Mouse (Mus musculus): ENCODE results near the gene Sult2b1.

Gene Sult2b1

GRCm38 (mm10) chr7:45784524-45785372 is at the start of gene Sult2b1:
Gene Sult2b1, minus strand, starts transcription at chr7:45784669.
- peak; percentile 46 for DNase-seq (ENCODE audit: low read depth, low spot score)

DNA sequence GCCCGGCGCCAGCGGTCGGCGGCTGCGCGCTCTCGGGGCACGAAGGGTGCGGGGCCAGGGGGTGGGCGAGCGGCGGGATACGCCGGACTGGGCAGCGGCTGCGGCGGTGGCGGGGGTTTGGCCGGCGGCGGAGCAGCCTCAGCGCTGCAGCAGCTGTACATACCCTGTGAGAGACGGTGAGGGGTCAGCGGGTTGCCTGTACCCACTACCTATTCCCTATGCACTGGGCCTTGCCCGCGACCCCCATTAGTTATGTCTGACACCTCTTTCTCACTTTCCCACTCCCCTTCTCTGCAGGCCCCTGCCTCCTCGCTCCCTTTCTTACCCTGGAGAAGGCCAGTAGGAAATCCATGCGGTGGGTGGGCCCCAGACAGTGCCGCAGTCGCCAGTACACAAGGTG is 49.5 kb upstream of the Sult2b1 start:
- DNase-seq (ENCODE audit: low read depth, low spot score) = no peak

DNA sequence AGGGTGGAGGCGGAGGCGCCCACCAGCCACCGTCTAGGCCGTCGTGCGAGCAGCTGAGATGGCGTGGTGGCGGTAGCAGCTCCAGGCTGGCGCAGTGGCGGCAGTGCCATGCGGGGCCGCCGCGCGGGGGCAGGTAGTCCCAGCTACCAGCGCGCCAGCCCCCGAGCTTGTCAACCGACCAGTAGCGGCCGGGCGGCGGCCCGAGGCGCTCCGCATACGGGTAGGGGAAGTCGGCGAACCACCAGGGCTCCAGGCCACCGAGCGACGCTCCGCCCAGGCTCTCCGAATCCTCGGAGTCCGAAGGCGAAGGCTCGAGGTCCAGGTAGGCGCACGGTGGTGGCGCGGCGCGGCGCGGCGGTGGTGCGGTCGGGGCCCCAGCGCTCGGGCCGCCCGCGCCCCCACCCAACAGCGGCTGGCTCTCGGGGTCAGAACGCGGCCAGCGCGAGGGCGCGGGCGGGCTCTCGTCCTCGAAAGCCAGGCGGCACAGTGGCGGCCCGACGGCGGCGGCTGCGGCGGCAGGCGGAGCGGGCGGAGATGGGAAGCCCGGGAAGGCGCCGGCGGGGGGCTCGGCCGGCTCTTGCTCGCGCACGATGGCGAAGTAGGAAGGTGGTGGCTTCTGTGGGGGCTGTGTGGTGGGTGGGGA is 48.8 kb upstream of the Sult2b1 start:
- DNase-seq (ENCODE audit: low read depth, low spot score) = peak; percentile 34

DNA sequence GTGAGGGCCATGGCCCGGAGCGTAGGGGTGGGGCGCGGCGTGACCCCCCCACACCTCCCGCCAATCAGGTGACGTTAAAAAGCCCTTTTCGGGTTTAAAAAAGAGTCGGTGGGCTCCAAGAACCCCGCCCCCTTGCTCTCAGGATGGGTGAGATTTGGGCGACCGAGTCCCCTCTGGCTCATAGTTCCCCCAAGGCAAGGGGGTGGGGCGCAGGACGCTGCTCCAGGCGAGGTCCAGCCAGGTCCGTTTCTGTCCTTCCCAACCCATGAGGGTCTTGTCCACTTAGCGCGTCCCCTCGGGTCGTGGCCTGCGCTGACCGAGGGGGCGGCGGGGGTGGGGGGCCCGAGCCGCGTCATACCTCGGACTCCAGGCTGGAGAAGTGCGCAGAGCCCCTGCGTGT is 48.0 kb upstream of the Sult2b1 start:
- no peak for DNase-seq (ENCODE audit: low read depth, low spot score)

- DNase-seq (ENCODE audit: low read depth, low spot score) = no peak
Observed at GRCm38 (mm10) chr7:45831128-45831525, 46.7 kb upstream of the Sult2b1 start.

DNA sequence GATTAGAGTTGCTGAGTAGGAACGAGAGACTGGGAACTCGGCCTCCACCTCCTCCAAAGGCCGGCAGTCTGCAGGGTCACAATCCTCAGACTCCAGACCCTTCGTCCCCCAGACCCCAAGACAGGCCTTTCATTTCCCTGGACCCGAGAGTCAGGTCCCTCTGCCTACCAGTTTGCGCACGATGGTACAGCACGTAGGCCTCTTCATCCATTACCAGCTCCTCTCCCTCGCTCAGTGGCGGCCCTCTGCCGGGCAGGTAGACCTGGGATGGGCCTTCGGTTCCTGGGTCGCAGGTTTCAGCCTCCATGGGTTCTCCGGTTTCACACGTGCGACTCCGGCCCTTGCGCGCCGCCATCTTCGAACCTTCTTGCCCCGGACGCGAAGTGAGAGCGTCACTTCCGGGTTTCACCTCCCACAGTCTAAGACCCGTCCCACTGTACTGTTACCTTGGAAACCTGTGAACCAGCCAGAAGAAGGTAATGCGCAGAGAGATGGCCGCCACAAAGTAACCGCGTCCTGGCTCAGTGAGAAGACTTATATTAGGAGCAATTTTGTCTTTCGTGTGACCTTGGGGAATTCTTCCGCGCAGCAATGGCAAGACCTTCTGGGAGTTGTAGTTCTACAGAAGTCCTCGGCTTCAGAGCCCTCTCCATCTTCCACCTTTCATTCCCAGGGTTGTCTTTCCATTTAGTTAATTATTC is 46.1 kb upstream of the Sult2b1 start, which contains the start of gene Grwd1:
TSS of gene Grwd1 (minus strand) at position 518 of the 701 bp plus-strand sequence.
- peak; percentile 95 for DNase-seq (ENCODE audit: low read depth, low spot score)

GRCm38 (mm10) chr7:45826631-45827030 is 42.2 kb upstream of the Sult2b1 start:
- DNase-seq (ENCODE audit: low read depth, low spot score) = no peak

DNA sequence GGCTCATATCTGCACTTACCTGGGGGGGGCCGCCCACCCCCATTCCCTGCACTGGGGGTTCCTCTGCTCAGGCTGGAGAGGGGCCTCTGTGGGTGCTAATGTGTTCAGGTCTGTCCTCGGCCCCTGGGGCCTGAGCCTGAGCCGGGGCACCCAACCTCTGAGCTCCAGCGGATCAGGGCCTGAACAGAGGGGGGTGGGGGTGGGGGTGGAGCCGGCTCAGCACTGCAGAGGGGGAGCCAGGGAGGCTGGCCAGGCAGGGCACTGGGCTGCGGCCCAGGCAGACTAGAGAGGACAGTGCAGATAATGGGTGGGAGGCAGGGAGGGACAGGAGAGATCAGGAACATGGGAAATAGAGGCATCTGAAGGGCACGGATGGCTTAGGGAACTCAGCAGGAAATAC is 40.1 kb upstream of the Sult2b1 start, which contains the start of gene Kcnj14:
TSS of gene Kcnj14 (minus strand) at position 185 of the 400 bp plus-strand sequence.
- no peak for DNase-seq (ENCODE audit: low read depth, low spot score)

DNA sequence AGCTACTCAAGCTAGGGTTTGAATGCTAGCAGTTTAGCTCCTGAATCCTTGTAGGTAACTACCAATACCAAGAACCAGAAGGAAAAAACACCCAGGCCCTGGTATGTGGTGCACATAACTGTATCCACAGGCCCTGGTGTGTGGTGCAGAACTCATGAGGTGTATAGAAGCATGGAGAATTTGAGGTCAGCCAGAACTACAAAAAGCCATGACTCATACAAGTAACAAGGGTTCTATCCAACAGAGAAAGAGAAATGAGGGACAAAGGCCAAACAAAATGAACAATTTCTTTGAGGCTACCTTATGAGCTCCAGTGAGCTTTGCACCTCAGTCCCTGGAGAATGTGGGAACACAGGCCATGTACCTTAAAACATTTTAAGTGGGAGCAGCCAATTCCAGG is 36.4 kb upstream of the Sult2b1 start:
- DNase-seq (ENCODE audit: low read depth, low spot score) = no peak

- DNase-seq (ENCODE audit: low read depth, low spot score) = no peak
Observed at GRCm38 (mm10) chr7:45819843-45820242, 35.4 kb upstream of the Sult2b1 start.

- DNase-seq (ENCODE audit: low read depth, low spot score) = no peak
Observed at GRCm38 (mm10) chr7:45815984-45816351, 31.5 kb upstream of the Sult2b1 start.

- DNase-seq (ENCODE audit: low read depth, low spot score) = no peak
Observed at GRCm38 (mm10) chr7:45815323-45815983, 31.0 kb upstream of the Sult2b1 start.

DNA sequence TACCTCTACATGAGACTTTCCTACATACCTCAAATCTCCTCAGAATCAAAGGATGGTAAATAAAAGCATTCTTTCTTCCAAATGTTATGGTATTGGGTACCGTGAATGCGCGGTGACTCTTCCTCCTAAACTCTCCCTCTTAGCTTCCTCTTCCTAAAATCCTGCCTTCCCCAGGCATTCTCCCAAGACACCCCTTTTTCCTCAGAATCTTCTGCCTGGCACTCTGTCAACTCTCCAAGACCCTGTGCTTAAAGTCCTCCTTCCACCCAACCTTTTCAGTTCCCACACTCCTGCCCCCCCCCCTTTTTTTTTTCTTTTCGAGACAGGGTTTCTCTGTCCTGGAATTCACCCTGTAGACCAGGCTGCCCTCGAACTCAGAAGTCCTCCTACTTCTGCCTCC is 30.4 kb upstream of the Sult2b1 start:
- DNase-seq (ENCODE audit: low read depth, low spot score) = no peak

GRCm38 (mm10) chr7:45813787-45814779 is 29.6 kb upstream of the Sult2b1 start, which contains the start of gene Cyth2:
Gene Cyth2, minus strand, starts transcription at chr7:45814581.
- DNase-seq (ENCODE audit: low read depth, low spot score) = peak; percentile 99

DNA sequence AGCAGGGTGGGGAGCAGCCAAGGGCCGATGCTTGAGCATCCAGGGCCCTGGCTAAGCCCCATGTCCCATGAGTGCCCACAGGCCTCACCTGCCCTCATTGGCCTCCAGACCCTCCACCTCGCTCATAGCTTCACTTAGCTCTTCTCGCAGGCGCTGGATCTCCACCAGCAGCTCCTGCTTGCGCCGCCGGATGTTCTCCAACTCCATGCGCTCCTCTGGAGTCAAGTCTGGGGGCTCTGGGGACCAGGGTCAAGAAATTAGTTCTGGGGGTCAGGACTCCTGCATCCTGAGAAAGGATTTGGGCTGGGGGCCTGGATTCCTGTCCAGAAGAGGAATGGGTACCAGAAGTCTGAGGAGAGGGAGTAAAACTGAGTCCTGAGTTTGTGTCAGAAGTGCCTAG is 28.5 kb upstream of the Sult2b1 start:
- DNase-seq (ENCODE audit: low read depth, low spot score) = no peak

GRCm38 (mm10) chr7:45809276-45810075 is 25.0 kb upstream of the Sult2b1 start:
- no peak for DNase-seq (ENCODE audit: low read depth, low spot score)

DNA sequence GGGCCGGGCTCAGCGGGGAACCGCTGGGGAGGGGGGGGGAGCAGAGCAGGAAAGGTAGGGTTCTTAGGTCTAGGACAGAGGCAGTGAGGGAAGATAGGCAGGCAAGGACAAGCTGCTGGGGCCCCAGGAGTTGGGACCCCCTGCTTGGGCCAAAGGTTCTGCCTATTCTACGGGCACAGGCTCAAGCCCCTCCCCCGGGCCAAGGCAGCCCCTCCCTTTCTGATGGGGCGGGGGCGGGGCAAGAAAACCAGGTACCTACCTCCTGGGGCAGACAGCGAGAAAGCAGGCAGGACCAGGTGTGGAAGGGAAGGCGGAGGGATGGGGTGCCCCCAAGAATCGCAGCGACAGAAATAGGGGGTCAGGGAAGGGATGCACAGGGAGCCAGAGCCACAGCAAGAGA is 24.0 kb upstream of the Sult2b1 start:
- no peak for DNase-seq (ENCODE audit: low read depth, low spot score)

GRCm38 (mm10) chr7:45805941-45806340 is 21.5 kb upstream of the Sult2b1 start:
- no peak for DNase-seq (ENCODE audit: low read depth, low spot score)

- no peak for DNase-seq (ENCODE audit: low read depth, low spot score)
Observed at GRCm38 (mm10) chr7:45802551-45802950, 18.1 kb upstream of the Sult2b1 start.

DNA sequence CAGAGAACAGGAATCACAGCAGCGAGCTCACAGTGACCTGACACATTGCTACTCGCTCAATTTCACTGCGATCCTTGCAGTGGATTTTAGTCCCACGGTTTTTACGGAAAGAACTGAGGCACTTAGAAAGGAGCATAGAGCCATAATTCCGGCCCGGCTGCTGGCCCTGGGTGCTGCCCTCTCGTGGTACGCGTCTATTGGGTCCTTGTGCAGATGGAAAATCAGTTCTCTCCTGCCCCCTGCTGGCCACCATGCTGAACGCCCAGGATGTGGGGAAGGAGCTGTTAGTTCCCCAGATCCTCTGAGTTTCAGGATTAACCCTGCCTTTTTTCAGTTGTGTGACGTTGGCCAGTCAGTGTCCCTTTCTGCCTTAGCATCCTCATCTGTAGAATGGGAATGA is 16.9 kb upstream of the Sult2b1 start:
- peak; percentile 97 for DNase-seq (ENCODE audit: low read depth, low spot score)

All from CD4-positive, CD25-positive, alpha-beta regulatory T cell, adult 2 months (primary cell).